Mouse (Mus musculus): Measurements from ENCODE around the gene Pex26.

Pex26 gene

DNA sequence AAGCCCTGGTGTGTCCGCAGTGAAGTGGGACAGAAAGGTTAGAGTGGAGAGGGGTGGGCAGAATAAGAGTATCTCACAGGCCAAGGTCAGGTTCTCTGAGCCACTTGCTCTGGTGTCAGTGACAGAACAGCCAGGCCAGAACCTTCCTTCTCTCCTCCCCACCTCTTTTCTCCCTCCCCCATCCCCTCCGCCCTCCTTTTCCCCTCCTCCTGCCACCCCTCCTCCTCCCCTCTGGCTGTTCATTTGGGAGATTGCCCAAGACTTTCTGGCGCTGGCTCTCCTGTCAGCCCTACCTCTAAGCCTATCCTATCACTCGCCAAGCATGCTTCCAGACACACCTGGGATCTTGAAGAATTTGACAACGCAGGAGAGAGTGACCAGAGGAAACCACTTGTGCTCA lies 28.3 kb downstream of the Pex26 start:
- no peak for TF ChIP-seq GATA4 (IDR thresholded peaks at IDR 0.05; ENCODE audit: insufficient replicate concordance, low read length)

DNA sequence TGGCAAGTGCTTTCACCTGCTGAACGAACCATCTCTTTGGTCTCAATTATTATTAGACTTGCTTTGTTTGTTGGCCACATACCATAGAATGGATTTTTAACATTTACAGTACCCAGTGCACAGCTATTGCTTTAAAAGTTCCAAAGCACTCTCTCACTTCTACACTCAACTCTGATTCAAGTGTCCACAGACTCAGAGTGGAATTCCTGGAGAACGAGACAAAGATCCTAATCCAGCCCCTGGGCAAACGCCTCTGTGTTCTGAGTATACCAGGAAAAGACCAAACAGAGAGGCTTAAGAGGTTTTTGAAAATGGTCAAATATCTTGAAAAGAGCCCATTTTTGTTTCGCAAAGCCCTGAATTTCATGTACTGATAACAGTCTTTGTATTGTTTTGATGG lies 29.5 kb downstream of the Pex26 start:
- no peak for TF ChIP-seq GATA4 (IDR thresholded peaks at IDR 0.05; ENCODE audit: insufficient replicate concordance, low read length)

DNA sequence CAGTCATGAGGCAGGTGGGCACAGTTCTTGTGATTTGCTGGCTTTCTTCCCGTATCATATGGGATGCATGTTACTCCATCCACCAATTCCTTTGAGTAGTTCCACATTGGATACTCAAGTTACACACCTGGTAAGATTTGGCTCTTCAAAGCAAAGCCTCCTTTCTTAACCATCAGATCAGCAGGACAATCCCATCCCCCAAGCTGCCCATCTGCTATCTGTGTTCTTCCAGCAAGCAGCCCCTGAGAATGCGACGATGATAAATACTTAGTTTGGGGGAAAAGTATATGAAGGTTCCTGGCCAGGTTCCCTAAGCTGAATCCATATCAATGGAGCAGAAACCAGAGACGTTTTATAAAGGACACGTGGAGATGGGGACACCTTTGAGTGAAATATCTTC lies 30.8 kb downstream of the Pex26 start:
- no peak for TF ChIP-seq GATA4 (IDR thresholded peaks at IDR 0.05; ENCODE audit: insufficient replicate concordance, low read length)

DNA sequence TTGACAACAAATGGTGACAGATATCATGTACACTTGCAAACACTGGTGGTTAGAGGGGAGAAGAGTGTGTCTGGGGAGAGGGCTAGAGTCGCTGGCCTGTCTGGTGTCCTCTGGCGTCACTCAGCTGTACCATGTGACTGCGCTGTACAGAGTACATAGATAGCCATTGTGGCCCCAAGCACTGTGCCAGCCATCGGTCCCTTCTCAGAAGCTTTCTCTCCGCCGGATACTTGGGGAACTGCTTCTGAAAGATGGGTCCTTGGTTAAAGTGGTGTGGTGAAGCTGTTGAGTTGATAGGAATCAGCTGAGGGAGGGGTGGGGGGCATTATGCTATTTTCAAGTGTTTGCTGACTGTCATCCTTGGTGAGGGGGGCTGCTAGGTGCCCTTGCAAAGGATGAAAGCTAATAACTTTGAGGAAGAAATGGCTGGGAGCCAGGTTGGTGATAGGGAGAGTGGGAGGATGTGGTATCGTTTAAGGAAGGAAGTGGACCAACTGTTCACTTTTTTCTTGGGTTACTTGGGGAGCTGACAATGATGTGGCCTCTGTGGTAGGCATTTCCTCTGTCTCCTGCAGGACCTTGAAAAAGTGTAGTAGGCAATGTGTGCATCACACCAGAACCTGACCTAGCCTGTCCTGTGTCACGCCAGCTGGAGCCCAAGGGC lies 31.3 kb downstream of the Pex26 start:
- TF ChIP-seq GATA4 (IDR thresholded peaks at IDR 0.05; ENCODE audit: insufficient replicate concordance, low read length), result no peak

DNA sequence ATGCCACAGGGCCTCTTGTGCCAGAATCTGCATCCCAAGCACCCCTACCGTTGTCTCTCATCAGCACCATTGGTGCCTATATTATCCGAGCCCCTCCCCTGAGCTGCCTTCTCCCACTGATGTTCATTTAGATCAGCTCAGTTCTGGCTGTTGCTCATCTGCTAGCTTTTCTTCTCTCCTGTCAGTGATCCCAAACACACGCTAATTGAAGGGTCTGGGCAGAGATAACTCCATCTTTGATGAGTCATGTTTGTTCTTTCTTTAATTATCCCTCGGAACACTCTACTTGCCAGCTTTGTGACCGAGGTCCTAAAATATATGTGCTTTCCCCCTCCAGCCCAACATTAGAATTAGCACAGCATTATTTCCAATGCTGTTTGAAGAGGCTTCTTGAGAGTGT lies 31.9 kb downstream of the Pex26 start:
- TF ChIP-seq GATA4 (IDR thresholded peaks at IDR 0.05; ENCODE audit: insufficient replicate concordance, low read length), result no peak

DNA sequence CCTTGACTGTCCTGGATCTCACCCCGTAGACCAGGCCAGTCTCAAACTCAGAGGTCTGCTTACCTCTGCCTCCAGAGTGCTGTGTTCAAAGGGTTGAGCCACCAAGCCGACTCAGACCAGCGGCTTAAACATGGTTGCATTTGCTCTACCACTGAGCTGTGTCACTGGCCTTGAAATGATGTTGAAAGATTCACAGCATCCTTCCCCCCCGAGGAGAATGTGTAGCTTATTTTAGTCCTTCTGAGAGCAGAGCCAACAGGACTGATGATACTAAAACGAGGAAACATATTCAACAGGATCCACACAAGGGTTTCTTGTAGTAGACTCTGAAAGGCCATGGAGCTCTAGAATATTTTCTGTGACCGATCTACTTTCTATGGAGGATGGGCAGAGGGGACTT lies 32.4 kb downstream of the Pex26 start:
- no peak for TF ChIP-seq GATA4 (IDR thresholded peaks at IDR 0.05; ENCODE audit: insufficient replicate concordance, low read length)

DNA sequence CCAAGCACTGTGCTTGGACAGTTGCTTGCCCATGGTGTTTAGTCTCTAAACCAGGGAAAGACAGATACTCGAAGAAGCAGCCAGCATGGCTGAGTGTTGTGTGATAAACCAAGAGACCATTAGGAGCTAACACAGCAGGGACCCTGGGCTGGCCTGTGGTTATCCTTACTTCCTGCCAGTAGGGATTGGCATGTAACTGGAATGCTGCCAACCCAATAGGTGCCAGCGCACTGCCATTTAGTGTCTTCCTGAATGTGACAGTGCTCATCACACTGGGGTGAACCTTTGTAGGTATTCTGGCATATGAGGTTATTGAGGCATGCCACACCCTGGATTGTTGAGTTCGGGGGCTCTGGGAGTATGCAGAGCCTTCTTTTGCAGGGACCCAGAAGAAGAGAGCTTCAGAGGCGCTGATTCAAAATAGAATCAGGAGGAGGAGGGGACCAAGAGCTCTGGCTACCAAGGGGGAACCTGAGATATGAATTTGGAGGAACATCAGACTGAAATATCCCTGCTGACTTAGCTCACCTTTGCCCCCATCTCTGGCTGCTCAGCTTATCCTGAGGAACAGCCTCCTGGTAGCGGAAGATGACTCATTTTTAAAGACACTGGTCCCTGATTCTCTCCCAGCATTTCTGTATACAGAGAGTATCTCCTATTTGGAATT lies 33.3 kb downstream of the Pex26 start:
- no peak; the same call in 1 of the 2 replicates for TF ChIP-seq GATA4 (IDR thresholded peaks at IDR 0.05; ENCODE audit: insufficient replicate concordance, low read length)

DNA sequence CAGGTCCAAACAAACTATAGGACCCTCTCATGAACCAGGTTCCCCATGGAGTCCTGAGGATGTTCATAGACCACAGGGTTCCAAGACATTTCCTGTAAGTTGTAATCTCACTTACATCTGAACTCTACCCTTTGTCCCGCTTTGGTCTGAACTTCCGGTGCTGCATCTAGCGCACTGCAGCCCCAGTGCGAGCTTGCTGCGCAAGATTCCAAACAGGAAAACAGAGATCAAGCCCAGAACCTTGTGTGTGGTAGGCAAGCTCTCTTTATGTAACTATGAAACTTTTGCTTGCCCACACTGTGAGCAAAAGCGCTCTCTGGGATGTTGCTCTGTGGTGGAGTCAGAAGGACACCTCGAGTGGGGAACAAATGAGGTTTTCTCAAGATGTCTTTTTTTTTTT lies 34.5 kb downstream of the Pex26 start:
- TF ChIP-seq GATA4 (IDR thresholded peaks at IDR 0.05; ENCODE audit: insufficient replicate concordance, low read length), result no peak

DNA sequence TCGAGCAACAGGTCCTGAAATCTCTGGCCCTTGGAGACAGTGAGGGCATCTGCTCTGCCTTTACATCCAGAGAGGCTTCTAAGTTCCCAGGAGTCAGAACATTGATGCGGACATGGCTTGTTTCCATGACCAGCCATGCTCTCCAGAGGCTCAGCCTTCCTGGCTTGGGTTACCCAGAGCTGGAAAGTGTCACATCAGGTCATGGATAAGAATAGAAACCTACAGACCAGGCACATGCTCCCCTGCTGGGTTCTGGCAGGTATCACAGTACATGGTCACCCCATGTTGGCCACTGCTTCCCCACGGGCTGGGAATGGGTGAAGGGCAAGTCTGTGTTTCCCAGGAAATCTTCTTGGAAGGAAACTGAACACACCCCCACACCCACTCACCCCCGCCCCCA lies 35.9 kb downstream of the Pex26 start:
- TF ChIP-seq GATA4 (IDR thresholded peaks at IDR 0.05; ENCODE audit: insufficient replicate concordance, low read length), result no peak

DNA sequence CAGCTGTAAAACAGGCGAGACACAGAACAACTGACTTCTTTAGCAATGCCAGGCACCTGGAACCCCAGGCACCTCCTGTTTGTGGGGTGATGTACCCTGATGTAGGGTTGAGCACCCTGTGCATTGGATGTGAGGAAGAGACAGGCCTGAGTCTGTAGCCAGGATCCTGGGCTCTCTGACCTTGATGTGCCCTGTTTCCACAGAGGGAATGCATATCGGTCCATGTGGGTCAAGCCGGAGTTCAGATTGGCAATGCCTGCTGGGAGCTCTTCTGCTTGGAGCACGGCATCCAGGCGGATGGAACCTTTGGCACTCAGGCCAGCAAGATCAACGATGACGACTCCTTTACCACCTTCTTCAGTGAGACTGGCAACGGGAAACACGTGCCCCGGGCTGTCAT lies 36.7 kb downstream of the Pex26 start:
- no peak for TF ChIP-seq GATA4 (IDR thresholded peaks at IDR 0.05; ENCODE audit: insufficient replicate concordance, low read length)

DNA sequence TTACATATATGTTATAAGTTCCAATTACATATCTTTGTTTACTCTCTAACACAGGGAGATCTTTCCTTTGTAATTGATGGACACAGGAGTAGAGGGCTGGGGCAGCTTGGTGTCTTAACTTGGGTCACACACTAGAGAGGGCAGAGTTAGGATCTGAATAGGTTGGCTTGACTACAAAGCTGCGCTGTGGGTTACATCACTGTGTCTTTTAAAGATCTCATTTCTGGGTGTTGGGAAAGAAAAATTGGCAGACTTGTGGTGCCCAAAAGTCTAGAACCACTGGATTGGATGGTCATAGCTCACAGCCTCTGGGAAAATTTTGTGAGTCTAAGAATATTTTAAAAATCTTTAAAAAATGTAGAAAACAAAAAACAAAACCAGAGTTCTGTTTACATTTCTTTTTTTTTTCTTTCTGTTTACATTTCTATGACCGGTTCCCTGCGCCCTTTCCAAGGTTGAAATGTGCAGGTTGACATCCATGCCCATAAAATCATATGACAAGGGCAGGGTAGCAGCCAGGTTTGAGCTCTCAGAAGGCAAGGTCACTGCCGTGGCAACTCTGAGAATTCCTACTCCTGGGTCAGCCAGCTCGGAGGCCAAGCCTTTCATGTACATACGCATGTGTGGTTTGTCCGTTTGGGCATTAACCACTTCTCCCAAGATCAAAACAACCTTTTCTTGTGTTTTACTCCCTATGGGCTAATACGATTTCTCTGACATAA lies 38.6 kb downstream of the Pex26 start:
- no peak for TF ChIP-seq GATA4 (IDR thresholded peaks at IDR 0.05; ENCODE audit: insufficient replicate concordance, low read length)

DNA sequence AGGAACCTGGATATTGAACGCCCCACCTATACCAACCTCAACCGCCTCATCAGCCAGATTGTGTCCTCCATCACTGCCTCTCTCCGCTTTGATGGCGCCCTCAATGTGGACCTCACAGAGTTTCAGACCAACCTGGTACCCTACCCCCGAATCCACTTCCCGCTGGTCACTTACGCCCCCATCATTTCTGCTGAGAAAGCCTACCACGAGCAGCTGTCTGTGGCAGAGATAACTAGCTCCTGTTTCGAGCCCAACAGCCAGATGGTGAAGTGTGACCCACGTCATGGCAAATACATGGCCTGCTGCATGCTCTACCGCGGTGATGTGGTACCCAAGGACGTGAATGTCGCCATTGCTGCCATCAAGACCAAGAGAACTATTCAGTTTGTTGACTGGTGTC lies 39.5 kb downstream of the Pex26 start:
- no peak for TF ChIP-seq GATA4 (IDR thresholded peaks at IDR 0.05; ENCODE audit: insufficient replicate concordance, low read length)

DNA sequence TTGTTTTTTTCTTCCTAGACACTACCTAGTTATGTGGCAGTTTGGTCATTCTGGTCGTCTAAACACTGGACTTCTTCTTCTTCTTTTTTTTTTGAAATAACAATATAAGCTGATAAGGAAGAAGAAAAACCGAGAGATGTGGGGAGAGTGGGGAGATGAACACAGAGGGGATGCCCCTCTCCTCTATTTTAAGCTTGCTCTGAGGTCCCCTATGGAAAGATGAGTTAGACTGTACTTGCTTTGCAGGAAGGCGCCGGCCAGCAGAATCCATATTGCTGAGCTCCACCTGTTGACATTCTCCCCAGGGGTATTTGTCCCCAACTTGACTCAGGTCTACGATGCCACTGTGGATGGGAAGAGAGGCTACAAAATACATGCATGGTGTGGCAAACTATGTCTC lies 40.6 kb downstream of the Pex26 start:
- TF ChIP-seq GATA4 (IDR thresholded peaks at IDR 0.05; ENCODE audit: insufficient replicate concordance, low read length), result no peak

DNA sequence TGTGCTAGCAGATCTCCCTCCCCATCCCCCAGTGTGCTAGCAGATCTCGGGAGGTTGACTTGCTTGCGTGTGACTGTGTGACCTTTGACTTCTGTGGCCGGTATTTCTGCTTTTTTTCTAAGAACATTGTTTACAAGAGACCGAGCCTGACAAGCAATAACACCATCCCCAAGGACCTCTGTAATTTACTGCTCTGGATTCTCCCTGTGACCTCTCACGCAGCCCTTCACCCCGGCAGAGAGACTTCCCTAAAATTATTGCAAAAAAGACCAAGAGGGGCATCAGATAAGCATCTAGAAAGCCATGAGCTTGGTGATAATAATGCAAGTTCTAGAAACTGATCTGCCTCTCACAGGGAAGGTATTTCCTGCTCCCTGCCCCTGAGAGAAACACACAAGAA lies 41.5 kb downstream of the Pex26 start:
- peak; percentile 7; the same call in 1 of the 2 replicates for TF ChIP-seq GATA4 (IDR thresholded peaks at IDR 0.05; ENCODE audit: insufficient replicate concordance, low read length)

DNA sequence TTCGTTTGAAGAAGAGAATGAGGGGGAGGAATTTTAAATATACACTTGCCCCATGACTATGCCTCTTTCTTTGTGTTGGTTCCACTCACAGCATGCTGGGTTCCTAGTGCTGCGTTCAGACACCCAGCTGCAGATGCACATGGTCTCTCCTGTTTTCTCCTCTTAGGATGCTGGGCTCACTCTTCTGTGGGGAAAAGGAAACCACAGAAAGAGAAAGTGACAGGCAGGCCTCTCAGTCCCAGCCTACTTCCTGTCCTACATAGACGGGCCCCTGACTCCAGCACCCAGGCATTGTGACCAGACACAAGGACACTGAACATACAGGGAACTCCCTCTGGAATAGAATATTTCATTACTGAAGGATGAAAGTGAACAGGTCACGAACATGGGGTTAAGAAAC lies 42.6 kb downstream of the Pex26 start:
- TF ChIP-seq GATA4 (IDR thresholded peaks at IDR 0.05; ENCODE audit: insufficient replicate concordance, low read length), result no peak

DNA sequence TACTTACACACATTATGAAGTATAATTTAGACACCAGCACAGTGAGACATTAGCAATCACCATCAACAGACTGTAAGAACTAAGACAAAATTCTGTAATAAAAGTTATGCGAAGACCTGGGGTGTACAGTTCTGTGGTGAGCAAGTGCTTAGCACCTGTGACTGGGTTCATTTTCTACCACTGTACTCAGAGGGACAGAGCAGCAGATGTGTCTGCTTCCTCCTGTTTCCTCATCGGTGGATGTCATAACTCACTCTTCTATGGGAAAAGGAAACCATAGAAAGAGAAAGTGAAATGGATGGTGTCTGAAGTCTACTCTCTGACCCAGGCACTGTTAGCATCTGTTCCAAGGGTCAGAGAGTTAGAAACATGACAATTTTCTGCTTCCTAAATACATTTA lies 43.3 kb downstream of the Pex26 start:
- TF ChIP-seq GATA4 (IDR thresholded peaks at IDR 0.05; ENCODE audit: insufficient replicate concordance, low read length), result no peak
